Mouse (Mus musculus) hindbrain, postnatal 0 days (tissue): Measurements from ENCODE around the gene Olfr120. TPM values are rescaled to one million over a fixed set of nuclear protein-coding genes. Genes with fewer than 3 reads are reported as not detected.
"Not testable (repeated sequence)": the region's sequence is repeated elsewhere in the genome, so short reads cannot be mapped to it uniquely, and the experiment has no call there.

Experiments used
- ATAC-seq: fragments of 200-750 bp; cut with Nextera tagmentation; 2 replicates; pipeline ENCODE4 v1.8.0; 2017; ENCODE audit warnings: mild to moderate bottlenecking, moderate TSS enrichment, moderate library complexity
- DNase-seq: peaks from one replicate; pipeline ENCODE4 v3.0.0-alpha.2; 2015; ENCODE audit warnings: low spot score
- H3K27ac ChIP-seq: fragments of 300-500 bp; sonication (generic); 2 replicates; pipeline ENCODE4 v1.5.1; 2014; ENCODE audit warnings: mild to moderate bottlenecking
- H3K27me3 ChIP-seq: fragments of 300-500 bp; sonication (generic); 2 replicates; pipeline ENCODE4 v1.6.1; 2014; ENCODE audit warnings: low read length, mixed read lengths; ENCODE audit not compliant: insufficient read depth
- H3K36me3 ChIP-seq: fragments of 300-500 bp; sonication (generic); 2 replicates; pipeline ENCODE4 v1.6.1; 2014; ENCODE audit warnings: low read length, mixed read lengths; ENCODE audit not compliant: insufficient read depth
- H3K4me1 ChIP-seq: fragments of 300-500 bp; sonication (generic); 2 replicates; pipeline ENCODE4 v1.6.1; 2014; ENCODE audit warnings: antibody characterized with exemption, low read length, mixed read lengths; ENCODE audit not compliant: insufficient read depth
- H3K4me2 ChIP-seq: fragments of 300-500 bp; sonication (generic); 2 replicates; pipeline ENCODE4 v1.6.1; 2014; ENCODE audit warnings: low read depth, mild to moderate bottlenecking, low read length, moderate library complexity, mixed read lengths
- H3K4me3 ChIP-seq: fragments of 300-500 bp; sonication (generic); 2 replicates; pipeline ENCODE4 v1.5.1; 2014; ENCODE audit warnings: low read length
- H3K9ac ChIP-seq: fragments of 300-500 bp; sonication (generic); replicated peaks from 2 replicates; pipeline ENCODE4 v1.6.1; 2014; ENCODE audit warnings: mild to moderate bottlenecking, low read length, moderate library complexity, mixed read lengths
- H3K9me3 ChIP-seq: fragments of 300-500 bp; sonication (generic); 2 replicates; pipeline ENCODE4 v1.6.1; 2016; ENCODE audit warnings: low read length, mixed read lengths
- CTCF ChIP-seq: IDR thresholded peaks from 2 replicates; pipeline ENCODE4 v1.5.1; 2016; ENCODE audit warnings: antibody characterized with exemption, control low read depth, low read depth
- WGBS: fragments of 180-500 bp; shearing (Covaris S2); extraction: QIAGEN DNeasy Blood & Tissue Kit; methylation state at CpG from one replicate; pipeline ENCODE4 v1.1.7; 2014; 5-methylcytosine and 5-hydroxymethylcytosine counted together
- polyA plus RNA-seq: library from polyadenylated mRNA; unstranded; fragments of >200 nt; fragmentation: Nextera tagmentation; extraction: Ambion mirVana; gene quantifications from 2 replicates; pipeline ENCODE4 v1.2.1, GENCODE M21; 2015
- total RNA-seq: library from RNA; depleted of rRNA; stranded (reverse); fragments of >200 nt; gene quantifications from 2 replicates; pipeline ENCODE4 v1.2.3, GENCODE M21; 2014; rRNA removed

The Olfr120 gene
- total RNA-seq (not detected in 2 replicates), polyA plus RNA-seq (not detected in 2 replicates)

DNA sequence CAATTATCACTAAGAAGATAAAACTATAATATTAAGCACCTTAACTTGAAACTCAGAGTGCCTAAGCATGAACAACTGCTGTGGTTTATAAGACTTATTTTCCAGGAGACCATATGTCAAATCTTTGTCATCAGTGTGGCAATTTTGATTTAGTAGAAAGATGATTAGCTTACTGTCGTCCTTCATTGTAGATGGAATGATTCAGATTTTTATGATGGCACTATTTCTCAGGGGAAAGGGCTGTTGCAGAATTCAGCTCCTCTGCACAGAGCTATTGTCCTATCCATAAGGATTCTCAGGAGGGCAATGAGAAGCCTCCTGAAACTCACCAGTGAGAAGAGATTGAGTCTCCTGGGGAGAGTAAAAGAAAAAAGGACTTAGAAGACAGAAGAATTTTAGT is at the start of gene Olfr120:
Gene Olfr120 (plus strand): TSS at position 301 of the 400 bp plus-strand sequence.
- ATAC-seq: no peak
- 77% methylated on average over 1 of the region's 1 CpGs for WGBS

GRCm38 (mm10) chr17:37696264-37696663 is 25.3 kb upstream of the Olfr120 start, which contains the start of gene Olfr119:
Gene Olfr119 (plus strand): TSS chr17:37696564.
- 63% methylated on average over 1 of the region's 1 CpGs for WGBS
- H3K4me1 ChIP-seq, ATAC-seq, H3K27ac ChIP-seq, H3K9ac ChIP-seq, DNase-seq, H3K4me2 ChIP-seq, H3K4me3 ChIP-seq, H3K36me3 ChIP-seq, H3K27me3 ChIP-seq, H3K9me3 ChIP-seq: not testable (repeated sequence)

More for the DNA sequence above, at the start of gene Olfr120:
- no peak for DNase-seq
- Histone ChIP-seq H3K9me3 (no peaks in the 10 kb centered on the region), H3K27me3 (no peaks in the 10 kb centered on the region), H3K4me3 (no peak within 1 kb of the TSS), H3K27ac (no peak within 1 kb of the TSS), H3K4me2 (no peak within 1 kb of the TSS), H3K4me1 (no peaks in the 10 kb centered on the region), H3K36me3 (no peaks in the 10 kb centered on the region), H3K9ac (no peak within 1 kb of the TSS)
- no peak for TF ChIP-seq CTCF

DNA sequence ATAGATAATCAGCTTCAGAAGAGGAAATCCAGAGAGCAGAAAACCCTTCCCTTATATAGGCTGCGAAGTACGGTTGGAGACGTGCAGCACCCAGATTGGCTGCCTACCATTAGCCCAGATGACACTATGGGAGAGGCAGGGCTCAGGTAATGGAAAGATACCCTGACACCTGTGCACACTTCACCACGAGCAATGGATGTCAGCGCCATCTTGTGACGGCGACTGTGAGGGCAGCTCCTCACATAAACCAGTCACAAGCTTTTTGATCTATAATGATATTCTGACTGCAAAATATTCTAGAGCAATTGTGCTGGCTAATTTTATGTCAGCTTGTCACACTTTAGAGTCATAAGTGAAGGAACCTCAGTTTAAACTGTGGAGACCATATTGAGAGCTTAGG is 16.5 kb downstream of the Olfr120 start:
- DNase-seq: no peak
- no peaks in the 10 kb centered on the region for H3K27me3 ChIP-seq

GRCm38 (mm10) chr17:37768307-37768706 is 46.7 kb downstream of the Olfr120 start, which contains the start of gene Olfr122:
Gene Olfr122 (plus strand): TSS chr17:37768607.
- Histone ChIP-seq H3K9me3 (no peaks in the 10 kb centered on the region), H3K36me3 (no peaks in the 10 kb centered on the region), H3K4me2 (no peak within 1 kb of the TSS), H3K27ac (no peak within 1 kb of the TSS), H3K9ac (no peak within 1 kb of the TSS), H3K27me3 (no peaks in the 10 kb centered on the region), H3K4me1 (no peaks in the 10 kb centered on the region), H3K4me3 (no peak within 1 kb of the TSS)
- TF ChIP-seq CTCF: no peak
- ATAC-seq (no peak), DNase-seq (no peak)
- WGBS: 85% methylated on average over 4 of the region's 4 CpGs

More for the DNA sequence above, 16.5 kb downstream of the Olfr120 start:
- no peak overlapping the region for H3K4me2 ChIP-seq
- no peaks in the 10 kb centered on the region for H3K36me3 ChIP-seq
- H3K27ac ChIP-seq: no peak overlapping the region
- 59% methylated on average over 7 of the region's 7 CpGs for WGBS
- TF ChIP-seq CTCF: no peak
- no peak overlapping the region for H3K9ac ChIP-seq
- H3K9me3 ChIP-seq: no peaks in the 10 kb centered on the region
- no peaks in the 10 kb centered on the region for H3K4me1 ChIP-seq
- no peak overlapping the region for H3K4me3 ChIP-seq
- ATAC-seq: no peak

Other genes with a start within 250 kb of the Olfr120 start
- not detected in 2 replicates for gene H2-M2, start 238.3 kb upstream of the Olfr120 start, total RNA-seq
- gene H2-M2, start 238.3 kb upstream of the Olfr120 start, polyA plus RNA-seq: not detected in 2 replicates
- gene Olfr110, start 229.3 kb upstream of the Olfr120 start, total RNA-seq: not detected in 2 replicates
- not detected in 2 replicates for gene Olfr110, start 229.3 kb upstream of the Olfr120 start, polyA plus RNA-seq
- gene Olfr111, start 213.8 kb upstream of the Olfr120 start, total RNA-seq: not detected in 2 replicates
- gene Olfr111, start 213.8 kb upstream of the Olfr120 start, polyA plus RNA-seq: not detected in 2 replicates
- gene Olfr112, start 152.4 kb upstream of the Olfr120 start, total RNA-seq: not detected in 2 replicates
- gene Olfr112, start 152.4 kb upstream of the Olfr120 start, polyA plus RNA-seq: not detected in 2 replicates
- not detected in 2 replicates for gene Olfr113, start 144.1 kb upstream of the Olfr120 start, total RNA-seq
- not detected in 2 replicates for gene Olfr113, start 144.1 kb upstream of the Olfr120 start, polyA plus RNA-seq
- not detected in 2 replicates for gene Olfr114, start 129.1 kb upstream of the Olfr120 start, total RNA-seq
- gene Olfr114, start 129.1 kb upstream of the Olfr120 start, polyA plus RNA-seq: not detected in 2 replicates
- gene Olfr115, start 94.7 kb upstream of the Olfr120 start, total RNA-seq: not detected in 2 replicates
- not detected in 2 replicates for gene Olfr115, start 94.7 kb upstream of the Olfr120 start, polyA plus RNA-seq
- not detected in 2 replicates for gene Olfr116, start 94.6 kb upstream of the Olfr120 start, total RNA-seq
- not detected in 2 replicates for gene Olfr116, start 94.6 kb upstream of the Olfr120 start, polyA plus RNA-seq
- gene Olfr117, start 58.0 kb upstream of the Olfr120 start, total RNA-seq: not detected in 2 replicates
- not detected in 2 replicates for gene Olfr117, start 58.0 kb upstream of the Olfr120 start, polyA plus RNA-seq
- gene Olfr118, start 54.8 kb upstream of the Olfr120 start, total RNA-seq: not detected in 2 replicates
- not detected in 2 replicates for gene Olfr118, start 54.8 kb upstream of the Olfr120 start, polyA plus RNA-seq
- gene Olfr119, start 25.2 kb upstream of the Olfr120 start, total RNA-seq: not detected in 2 replicates
- gene Olfr119, start 25.2 kb upstream of the Olfr120 start, polyA plus RNA-seq: not detected in 2 replicates
- not detected in 2 replicates for gene Olfr121, start 27.0 kb downstream of the Olfr120 start, total RNA-seq
- gene Olfr121, start 27.0 kb downstream of the Olfr120 start, polyA plus RNA-seq: not detected in 2 replicates
- gene Olfr122, start 46.8 kb downstream of the Olfr120 start, total RNA-seq: not detected in 2 replicates
- gene Olfr122, start 46.8 kb downstream of the Olfr120 start, polyA plus RNA-seq: not detected in 2 replicates
- not detected in 2 replicates for gene Olfr123, start 71.7 kb downstream of the Olfr120 start, total RNA-seq
- not detected in 2 replicates for gene Olfr123, start 71.7 kb downstream of the Olfr120 start, polyA plus RNA-seq
- not detected in 2 replicates for gene Olfr124, start 78.1 kb downstream of the Olfr120 start, total RNA-seq
- gene Olfr124, start 78.1 kb downstream of the Olfr120 start, polyA plus RNA-seq: not detected in 2 replicates
- gene Olfr125, start 111.1 kb downstream of the Olfr120 start, total RNA-seq: 0.26 TPM in 1 of 2 replicates, not detected in the other
- not detected in 2 replicates for gene Olfr125, start 111.1 kb downstream of the Olfr120 start, polyA plus RNA-seq
- not detected in 2 replicates for gene Olfr126, start 125.7 kb downstream of the Olfr120 start, total RNA-seq
- gene Olfr126, start 125.7 kb downstream of the Olfr120 start, polyA plus RNA-seq: not detected in 2 replicates
- not detected in 2 replicates for gene Olfr127, start 178.6 kb downstream of the Olfr120 start, total RNA-seq
- gene Olfr127, start 178.6 kb downstream of the Olfr120 start, polyA plus RNA-seq: not detected in 2 replicates
- gene Olfr128, start 198.7 kb downstream of the Olfr120 start, total RNA-seq: not detected in 2 replicates
- not detected in 2 replicates for gene Olfr128, start 198.7 kb downstream of the Olfr120 start, polyA plus RNA-seq
- gene Olfr761, start 231.3 kb downstream of the Olfr120 start, total RNA-seq: not detected in 2 replicates
- gene Olfr761, start 231.3 kb downstream of the Olfr120 start, polyA plus RNA-seq: not detected in 2 replicates